In the genomic region with DNA sequence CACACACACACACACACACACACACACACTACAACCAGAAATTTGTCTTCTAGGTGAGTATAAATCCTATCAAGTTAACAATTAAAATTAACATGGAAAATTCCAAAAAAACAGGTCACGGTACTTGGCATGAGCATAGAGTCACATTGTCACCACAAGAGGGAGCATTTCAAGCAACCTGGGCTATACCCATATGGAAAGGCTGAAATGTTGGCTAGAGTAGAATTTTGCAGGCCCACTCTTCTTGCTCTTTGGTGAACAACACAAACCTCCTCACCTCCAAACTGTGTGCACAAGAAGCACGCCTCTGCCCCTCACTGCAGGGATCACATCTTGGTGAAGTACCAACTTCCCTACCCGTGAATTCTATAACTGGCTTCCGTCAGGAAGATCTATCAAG, we compare ENCODE assay signal across 1 mouse cellular context.
TF ChIP-seq lines count a peak whose summit lies in the region.

No protein-coding gene starts in this region.

TF ChIP-seq in MEL, 35 proteins besides CTCF, POLR2A, EP300 and RAD21 (continued from another document):
- TF ChIP-seq ZC3H11A (IDR thresholded peaks at IDR 0.05; ENCODE audit: low read depth, low read length) (peak; percentile 60), SMC3 (IDR thresholded peaks at IDR 0.05; ENCODE audit: low read depth, low read length) (peak; percentile 90), MAZ (IDR thresholded peaks at IDR 0.05; ENCODE audit: low read depth, low read length) (no peak), TBP (IDR thresholded peaks at IDR 0.05; ENCODE audit: low read depth, low read length) (peak; percentile 78)
TF ChIP-seq in MEL: peak in this region for 12.
